Mouse (Mus musculus): ENCODE measurements around the gene Ssr3.

DNA sequence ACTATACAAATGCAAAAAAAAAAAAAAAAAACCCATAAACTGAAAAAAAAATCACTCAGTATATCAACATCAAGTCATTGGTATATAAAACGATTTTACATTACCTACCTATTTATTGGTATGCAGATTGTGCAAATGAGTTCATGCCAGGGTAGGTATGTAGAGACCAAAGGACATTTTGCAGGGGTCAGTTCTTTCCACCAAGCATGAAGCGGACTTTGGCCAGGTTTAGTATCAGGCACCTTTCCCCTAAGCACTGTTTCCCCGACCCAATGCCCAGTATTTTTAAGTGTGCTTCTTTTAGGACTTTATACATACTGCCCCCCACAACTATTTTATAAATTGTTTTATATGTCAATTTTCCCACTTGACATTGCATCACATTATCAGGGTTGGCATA lies 27.3 kb upstream of the Ssr3 start:
- TF ChIP-seq CTCF (IDR thresholded peaks at IDR 0.05; ENCODE audit: control insufficient read depth, insufficient read depth, insufficient replicate concordance, low read depth, low read length), result no peak
- TF ChIP-seq POLR2A (IDR thresholded peaks at IDR 0.05; ENCODE audit: control insufficient read depth, low read depth, low read length), result no peak

Measured in testis, adult 2 months (tissue).